Mouse (Mus musculus): ENCODE results near the gene Tgoln1.

DNA sequence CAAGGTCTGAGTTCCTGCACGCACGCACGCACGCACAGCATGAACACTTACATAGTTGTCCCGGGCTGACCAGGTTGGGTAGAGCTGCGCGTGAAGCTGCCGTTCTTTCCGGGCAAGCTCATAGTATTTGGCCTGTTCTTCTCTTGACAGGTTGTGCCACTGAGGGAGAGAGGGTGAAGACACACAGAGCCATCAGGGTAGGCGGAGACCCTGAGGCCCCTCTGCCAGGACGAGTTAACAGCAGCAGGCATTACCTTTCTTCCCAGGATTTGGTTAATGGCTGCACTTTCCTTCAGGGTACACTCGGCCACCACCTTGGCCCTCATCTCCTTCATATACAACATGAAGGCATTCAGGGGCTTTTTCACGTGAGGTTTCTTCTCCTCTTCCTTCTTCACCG lies 14.2 kb upstream of the Tgoln1 start:
- TF ChIP-seq CTCF (IDR thresholded peaks at IDR 0.05; ENCODE audit: borderline replicate concordance, control insufficient read depth, extremely low read depth, insufficient read depth, low read length, poor library complexity) (no peak), POLR2A (IDR thresholded peaks at IDR 0.05; ENCODE audit: control insufficient read depth, extremely low read depth, insufficient read depth, low read length, poor library complexity) (no peak)

Measured in thymus, adult 2 months (tissue).